Mouse (Mus musculus) erythroblast, embryonic 14.5 days (primary cell): Measurements from ENCODE around the gene Gm47985. TPM values are rescaled to one million over a fixed set of nuclear protein-coding genes. Genes with fewer than 3 reads are reported as not detected.

Source experiments
- H3K27me3 ChIP-seq: 2 replicates; pipeline ENCODE4 v1.6.1; 2012; ENCODE audit warnings: inconsistent platforms; ENCODE audit not compliant: control insufficient read depth
- H3K36me3 ChIP-seq: 2 replicates; pipeline ENCODE4 v1.6.1; 2012; ENCODE audit warnings: mild to moderate bottlenecking, inconsistent platforms; ENCODE audit not compliant: control insufficient read depth
- H3K4me1 ChIP-seq: 2 replicates; pipeline ENCODE4 v1.6.1; 2012; ENCODE audit warnings: inconsistent platforms; ENCODE audit not compliant: control insufficient read depth
- H3K4me3 ChIP-seq: replicated peaks from 2 replicates; pipeline ENCODE3; 2012; ENCODE audit warnings: moderate library complexity, mild to moderate bottlenecking, inconsistent platforms
- H3K9me3 ChIP-seq: 2 replicates; pipeline ENCODE4 v1.6.1; 2012; ENCODE audit warnings: low read length, inconsistent platforms, mixed read lengths; ENCODE audit not compliant: control insufficient read depth
- GATA1 ChIP-seq: IDR thresholded peaks from 2 replicates; pipeline ENCODE4 v1.6.1; 2012; ENCODE audit warnings: low read length, inconsistent platforms, mixed read lengths
- TAL1 ChIP-seq: IDR thresholded peaks from 3 replicates; pipeline ENCODE4 v1.6.1; 2012; ENCODE audit warnings: low read length, inconsistent platforms, mixed read lengths
- polyA plus RNA-seq: library from polyadenylated mRNA; stranded (reverse); fragments of >175 nt; gene quantifications from 2 replicates; pipeline ENCODE4 v1.2.3, GENCODE M21; 2012

The Gm47985 gene
- polyA plus RNA-seq, 1 experiment = not detected

- H3K4me1 ChIP-seq = no peaks in the 10 kb centered on the region
- no peak overlapping the region for H3K4me3 ChIP-seq
- H3K36me3 ChIP-seq = no peaks in the 10 kb centered on the region
- no peaks in the 10 kb centered on the region for H3K27me3 ChIP-seq
- TF ChIP-seq TAL1 (no peak), GATA1 (no peak)
- no peaks in the 10 kb centered on the region for H3K9me3 ChIP-seq
Observed at GRCm38 (mm10) chr1:151222561-151223267, 40.4 kb downstream of the Gm47985 start.

GRCm38 (mm10) chr1:151223377-151223776 lies 41.0 kb downstream of the Gm47985 start:
- Histone ChIP-seq H3K4me3 (no peak overlapping the region), H3K4me1 (no peaks in the 10 kb centered on the region), H3K27me3 (no peaks in the 10 kb centered on the region), H3K36me3 (no peaks in the 10 kb centered on the region), H3K9me3 (no peaks in the 10 kb centered on the region)
- TF ChIP-seq GATA1 (no peak), TAL1 (no peak)

GRCm38 (mm10) chr1:151224536-151224935 lies 42.2 kb downstream of the Gm47985 start:
- no peaks in the 10 kb centered on the region for H3K4me1 ChIP-seq
- no peak for TF ChIP-seq GATA1
- no peak for TF ChIP-seq TAL1

GRCm38 (mm10) chr1:151227506-151227905 lies 45.2 kb downstream of the Gm47985 start:
- TF ChIP-seq GATA1 (no peak), TAL1 (no peak)
- Histone ChIP-seq H3K27me3 (no peaks in the 10 kb centered on the region), H3K4me1 (no peaks in the 10 kb centered on the region), H3K36me3 (no peaks in the 10 kb centered on the region), H3K9me3 (no peaks in the 10 kb centered on the region), H3K4me3 (no peak overlapping the region)

More at GRCm38 (mm10) chr1:151224536-151224935, 42.2 kb downstream of the Gm47985 start:
- H3K9me3 ChIP-seq = no peaks in the 10 kb centered on the region
- no peaks in the 10 kb centered on the region for H3K27me3 ChIP-seq
- no peaks in the 10 kb centered on the region for H3K36me3 ChIP-seq
- H3K4me3 ChIP-seq = no peak overlapping the region

GRCm38 (mm10) chr1:151228320-151228989 lies 46.1 kb downstream of the Gm47985 start:
- TF ChIP-seq TAL1 = no peak
- no peak for TF ChIP-seq GATA1
- no peaks in the 10 kb centered on the region for H3K36me3 ChIP-seq
- H3K4me1 ChIP-seq = no peaks in the 10 kb centered on the region
- H3K9me3 ChIP-seq = no peaks in the 10 kb centered on the region
- no peak overlapping the region for H3K4me3 ChIP-seq
- H3K27me3 ChIP-seq = no peaks in the 10 kb centered on the region

GRCm38 (mm10) chr1:151232346-151232745 lies 50.0 kb downstream of the Gm47985 start:
- TF ChIP-seq TAL1 (no peak), GATA1 (no peak)
- H3K27me3 ChIP-seq = peaks cover 3% of the 10 kb centered on the region; the same call in 1 of the 2 replicates
- no peaks in the 10 kb centered on the region for H3K36me3 ChIP-seq
- no peaks in the 10 kb centered on the region for H3K4me1 ChIP-seq
- H3K9me3 ChIP-seq = no peaks in the 10 kb centered on the region
- no peak overlapping the region for H3K4me3 ChIP-seq

GRCm38 (mm10) chr1:151233756-151234155 lies 51.4 kb downstream of the Gm47985 start:
- Histone ChIP-seq H3K4me3 (no peak overlapping the region), H3K9me3 (no peaks in the 10 kb centered on the region), H3K36me3 (no peaks in the 10 kb centered on the region), H3K4me1 (peaks cover 7% of the 10 kb centered on the region), H3K27me3 (peaks cover 3% of the 10 kb centered on the region; the same call in 1 of the 2 replicates)
- no peak for TF ChIP-seq GATA1
- TF ChIP-seq TAL1 = no peak

Other genes with a start within 250 kb of the Gm47985 start
- gene Hmcn1, start 189.1 kb upstream of the Gm47985 start, polyA plus RNA-seq = not detected in 2 replicates
- 0.02 TPM in 1 of 2 replicates, not detected in the other for gene Gm8947, start 9.8 kb downstream of the Gm47985 start, polyA plus RNA-seq
- gene Gm47995, start 15.9 kb downstream of the Gm47985 start, polyA plus RNA-seq = not detected in 2 replicates
- 0.24 and 0.46 TPM in 2 replicates for gene 3110040M04Rik, start 21.6 kb downstream of the Gm47985 start, polyA plus RNA-seq
- not detected in 2 replicates for gene Gm47996, start 27.6 kb downstream of the Gm47985 start, polyA plus RNA-seq
- 0.72 and 1.1 TPM in 2 replicates for gene Ivns1abp, start 161.9 kb downstream of the Gm47985 start, polyA plus RNA-seq
- 0.22 and 0.31 TPM in 2 replicates for gene Swt1, start 245.9 kb downstream of the Gm47985 start, polyA plus RNA-seq
- gene Trmt1l, start 246.0 kb downstream of the Gm47985 start, polyA plus RNA-seq = 0.38 and 0.61 TPM in 2 replicates